Mouse (Mus musculus) splenic B cell, adult 2 months (primary cell): ENCODE results near the gene Pdk2.

Source experiments
- DNase-seq: peaks from one replicate; pipeline ENCODE4 v3.0.0-alpha.2; 2011; ENCODE audit warnings: low read depth, low spot score
- H3K27me3 ChIP-seq: 2 replicates; pipeline ENCODE4 v1.6.1; 2012; ENCODE audit warnings: mild to moderate bottlenecking, low read length, moderate library complexity, mixed read lengths; ENCODE audit not compliant: control insufficient read depth, poor library complexity, insufficient read depth, severe bottlenecking
- H3K36me3 ChIP-seq: 2 replicates; pipeline ENCODE4 v1.6.1; 2012; ENCODE audit warnings: mild to moderate bottlenecking, low read length, moderate library complexity, mixed read lengths; ENCODE audit not compliant: control insufficient read depth, poor library complexity, insufficient read depth, severe bottlenecking

Gene Pdk2

DNA sequence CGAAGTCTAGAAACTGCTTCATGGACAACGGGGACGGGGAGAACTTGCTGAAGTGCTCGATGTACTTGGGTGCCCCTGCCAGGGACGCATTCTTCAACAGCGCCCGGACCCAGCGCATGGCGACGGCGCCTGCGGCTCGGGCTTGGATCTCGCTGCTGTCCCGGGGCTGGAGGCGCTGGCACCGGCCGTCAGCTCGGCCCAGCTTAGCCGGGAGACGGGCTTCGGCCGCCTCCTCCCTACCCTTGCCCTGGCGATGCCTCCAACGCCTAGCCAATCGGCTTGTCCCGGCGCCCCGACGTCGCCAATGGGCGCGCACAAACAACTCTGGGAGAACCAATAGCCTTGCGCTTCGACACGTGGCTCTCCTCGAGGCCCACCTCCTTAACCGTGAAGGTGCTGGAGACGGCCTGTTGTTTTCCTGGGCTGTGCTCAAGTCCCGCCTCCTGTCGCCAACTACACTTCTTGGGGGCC, at the start of gene Pdk2:
Gene Pdk2, minus strand, starts transcription at position 216 of the 471 bp plus-strand sequence.
- Histone ChIP-seq H3K27me3 (no peaks in the 10 kb centered on the region), H3K36me3 (no peaks in the 10 kb centered on the region)
- peak; percentile 95 for DNase-seq

DNA sequence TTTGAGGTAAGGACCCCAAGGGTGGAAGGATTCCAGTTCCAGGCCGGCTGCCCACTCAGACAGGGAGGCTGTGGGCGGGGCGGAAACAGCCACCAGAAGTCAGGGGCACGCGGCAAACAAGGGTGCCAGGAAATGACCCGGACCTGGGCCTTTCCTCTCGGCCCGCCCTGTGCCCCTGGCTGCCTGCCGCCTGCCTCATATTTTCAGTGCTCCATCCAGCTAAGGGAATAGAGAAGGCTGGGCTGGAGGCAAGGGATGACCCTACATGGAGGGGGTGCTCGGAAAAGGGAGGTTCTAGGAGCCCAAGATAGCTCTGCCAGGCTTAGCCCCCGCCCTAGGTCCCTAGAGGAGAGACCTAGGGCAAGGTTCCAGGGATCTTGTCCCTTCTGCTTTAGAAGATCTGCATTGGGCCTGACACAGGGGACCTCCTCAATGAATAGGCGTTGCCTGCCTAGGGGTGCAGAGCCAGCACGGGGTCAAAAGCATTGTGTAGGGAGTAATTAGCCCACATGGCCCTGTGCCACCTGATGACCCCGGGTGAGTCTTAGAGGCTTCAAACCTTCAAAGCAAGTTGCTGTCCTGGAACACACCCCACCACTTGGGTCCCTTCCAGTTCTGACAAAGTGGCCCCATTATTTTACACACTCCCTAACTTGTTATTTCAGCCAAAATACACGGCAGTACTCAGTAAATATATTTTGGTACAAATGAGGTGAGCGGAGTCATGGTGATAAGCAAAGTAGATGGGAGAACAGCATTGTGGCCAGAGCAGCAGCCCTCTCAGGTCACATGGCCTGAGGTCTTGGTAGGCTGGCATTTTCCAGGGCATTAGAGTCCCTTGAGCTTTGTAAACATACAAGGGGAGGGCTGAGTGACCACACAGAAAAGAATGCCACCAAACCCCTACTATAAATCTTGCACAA, 48.0 kb upstream of the Pdk2 start:
- Histone ChIP-seq H3K27me3 (no peaks in the 10 kb centered on the region), H3K36me3 (no peaks in the 10 kb centered on the region)
- no peak for DNase-seq

DNA sequence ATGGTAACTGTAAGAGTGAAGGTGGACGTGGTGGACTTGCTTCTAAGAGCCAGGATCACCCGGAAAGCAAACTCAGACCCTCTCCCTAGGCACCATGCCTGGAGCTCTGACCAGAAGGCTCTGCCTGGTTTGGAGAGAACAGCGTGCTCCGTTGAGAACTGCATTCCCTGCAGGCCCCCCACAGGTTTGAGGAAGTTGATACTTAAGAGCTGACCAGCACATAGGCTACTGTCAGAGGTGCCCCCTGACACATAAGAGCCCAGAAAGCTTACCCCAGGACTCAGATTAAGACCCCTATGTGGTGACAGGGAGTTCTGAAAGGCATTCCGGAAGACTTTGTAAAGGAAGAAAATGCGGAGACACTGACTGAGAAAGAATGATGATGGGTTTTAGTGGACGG, 47.1 kb upstream of the Pdk2 start:
- H3K36me3 ChIP-seq: no peaks in the 10 kb centered on the region
- DNase-seq: no peak
- H3K27me3 ChIP-seq: no peaks in the 10 kb centered on the region

DNA sequence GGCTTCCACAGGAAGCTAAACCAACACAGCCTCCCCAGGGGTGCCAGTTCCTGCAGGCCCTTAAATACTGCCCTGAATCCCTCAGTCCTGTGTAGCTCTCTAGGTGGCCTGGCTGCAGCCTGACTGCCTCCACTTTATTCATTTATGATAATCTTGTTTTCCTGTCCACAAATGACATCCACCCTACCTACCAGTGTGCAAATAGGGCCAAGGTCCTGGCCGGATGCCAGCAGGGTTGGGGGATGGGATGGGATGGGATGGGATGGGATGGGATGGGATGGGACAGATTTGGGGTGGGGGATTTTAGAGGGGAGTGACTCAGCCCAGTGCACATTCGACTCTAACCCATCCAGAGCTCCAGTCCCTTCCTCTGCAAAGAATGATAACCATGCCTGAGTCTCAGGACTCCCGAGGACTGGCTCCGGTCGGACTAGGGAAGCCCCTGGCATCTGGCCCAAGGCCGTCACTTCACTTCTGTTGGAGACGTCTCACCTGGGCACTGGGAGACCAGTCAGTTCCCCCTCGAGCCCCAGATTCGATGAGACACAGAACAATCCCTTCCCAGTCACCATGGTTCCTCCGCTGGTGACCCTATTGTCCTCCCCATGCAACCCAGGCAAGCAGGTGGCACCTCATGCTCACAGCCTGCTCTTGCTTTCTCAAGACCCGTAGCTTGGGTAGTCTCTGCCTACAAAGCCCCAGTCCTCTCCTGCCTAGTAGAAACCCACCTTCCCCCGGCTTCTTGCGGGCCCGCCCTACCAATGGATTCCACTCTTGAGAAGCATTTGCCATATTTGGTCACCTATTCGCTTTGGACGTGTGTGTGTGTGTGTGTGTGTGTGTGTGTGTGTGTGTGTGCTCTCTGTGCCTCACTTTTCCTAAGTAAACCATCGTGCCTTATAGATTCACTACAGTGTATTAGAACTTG, 46.4 kb upstream of the Pdk2 start:
- DNase-seq: no peak
- H3K36me3 ChIP-seq: no peaks in the 10 kb centered on the region

DNA sequence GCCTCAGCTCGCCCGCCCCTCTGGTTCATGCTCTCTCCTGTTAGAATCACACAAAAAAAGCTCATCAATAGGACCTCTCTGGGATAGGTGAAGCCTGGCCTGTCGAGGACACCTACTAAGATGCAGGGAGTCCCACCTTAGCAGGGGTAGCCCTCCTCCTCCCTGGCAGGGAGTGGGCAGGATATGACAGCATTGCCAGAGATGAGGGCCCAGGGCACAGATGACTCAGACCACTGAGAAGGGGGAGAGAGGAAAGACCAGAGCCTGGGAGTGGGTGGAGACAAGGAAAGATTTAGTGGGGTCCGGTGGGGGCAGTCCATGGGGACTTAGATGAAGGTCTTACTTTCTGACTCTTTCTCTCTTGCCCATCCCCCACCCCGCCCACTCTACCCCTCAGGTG, 45.1 kb upstream of the Pdk2 start:
- no peak for DNase-seq
- Histone ChIP-seq H3K36me3 (no peaks in the 10 kb centered on the region), H3K27me3 (no peaks in the 10 kb centered on the region)

More for the DNA sequence above, 46.4 kb upstream of the Pdk2 start:
- H3K27me3 ChIP-seq: no peaks in the 10 kb centered on the region

DNA sequence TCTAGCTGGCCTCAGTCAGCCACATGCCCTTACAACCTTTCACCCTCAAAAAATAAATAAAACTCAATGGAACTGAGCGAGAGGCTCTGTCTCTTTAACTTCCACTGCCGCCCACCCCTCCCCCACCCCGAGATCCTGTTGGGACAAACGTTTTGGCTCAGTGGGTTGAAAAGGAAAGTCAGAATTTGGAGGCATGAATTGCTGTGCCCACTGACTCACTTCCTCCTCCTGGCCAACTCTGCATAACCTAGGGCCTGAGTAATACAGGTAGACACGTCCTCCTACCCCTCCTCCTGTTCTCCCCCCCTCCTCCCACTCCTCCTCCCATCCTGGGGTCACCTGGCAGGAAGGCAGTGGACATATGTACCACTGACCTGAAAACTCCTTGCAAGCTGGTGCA, 44.6 kb upstream of the Pdk2 start:
- H3K36me3 ChIP-seq: no peaks in the 10 kb centered on the region
- no peak for DNase-seq
- no peaks in the 10 kb centered on the region for H3K27me3 ChIP-seq

DNA sequence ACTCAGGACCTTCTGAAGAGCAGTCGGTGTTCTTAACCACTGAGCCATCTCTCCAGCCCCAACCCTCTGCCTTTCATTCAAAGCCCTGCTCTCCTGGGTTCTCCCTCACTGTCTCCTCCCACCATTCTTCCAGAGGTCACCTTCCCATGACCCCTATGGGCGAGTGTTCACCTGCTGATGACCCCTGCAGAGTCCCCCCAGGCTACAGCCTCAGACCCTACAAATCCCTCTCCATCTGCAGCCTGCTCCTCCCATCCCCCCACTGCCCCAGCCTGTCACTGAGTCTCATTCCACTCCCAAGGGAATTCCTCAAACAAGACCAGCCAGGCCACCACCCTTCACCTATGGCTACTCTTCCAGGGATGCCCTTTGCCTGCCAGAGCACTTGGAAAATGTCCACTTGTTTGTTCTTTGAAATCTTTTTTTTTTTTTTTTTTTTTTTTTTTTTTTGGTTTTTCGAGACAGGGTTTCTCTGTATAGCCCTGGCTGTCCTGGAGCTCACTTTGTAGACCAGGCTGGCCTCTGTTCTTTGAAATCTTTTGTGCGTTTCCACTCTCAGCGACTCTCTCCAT, 43.7 kb upstream of the Pdk2 start:
- Histone ChIP-seq H3K27me3 (no peaks in the 10 kb centered on the region), H3K36me3 (no peaks in the 10 kb centered on the region)
- DNase-seq: no peak

DNA sequence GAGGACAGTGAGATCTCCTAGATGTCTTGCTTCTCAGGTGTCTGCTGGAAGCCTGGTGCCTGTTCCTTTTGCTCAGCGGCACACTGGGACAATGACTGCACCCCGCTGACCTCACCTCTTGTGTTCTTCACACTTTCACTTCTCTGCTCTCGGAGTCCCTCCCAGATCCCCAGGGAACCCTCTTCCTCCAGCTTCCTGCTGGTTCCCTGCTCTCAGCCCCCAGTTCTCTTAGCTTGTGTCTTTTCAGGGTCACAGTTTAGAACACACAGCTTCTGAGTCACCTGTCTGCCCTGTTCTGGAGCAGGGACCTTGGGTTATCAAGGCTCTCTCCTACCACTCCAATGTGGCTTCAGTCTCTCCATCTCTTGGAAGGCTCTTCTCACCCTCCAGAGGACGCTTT, 43.0 kb upstream of the Pdk2 start:
- no peak for DNase-seq
- Histone ChIP-seq H3K27me3 (no peaks in the 10 kb centered on the region), H3K36me3 (no peaks in the 10 kb centered on the region)

DNA sequence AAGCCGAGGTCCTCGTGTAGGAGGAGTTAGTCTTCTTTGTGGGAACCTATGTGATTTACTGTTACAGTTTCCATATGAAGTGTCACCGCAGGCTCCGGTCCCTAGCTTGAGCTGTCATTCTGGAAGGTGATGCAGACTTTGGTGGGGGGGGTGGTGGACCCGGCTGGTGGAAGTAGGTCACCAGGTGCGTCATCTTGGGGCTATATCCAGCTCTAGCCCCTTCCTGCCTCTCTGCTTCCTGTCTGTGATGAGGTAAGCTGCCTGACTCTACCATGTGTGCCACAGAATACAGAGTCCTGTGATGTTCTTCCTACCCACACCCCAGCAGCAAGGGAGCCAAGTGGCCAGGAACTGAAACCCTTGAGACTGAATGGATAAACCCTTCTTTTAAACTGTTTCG, 41.7 kb upstream of the Pdk2 start:
- peak; percentile 17 for DNase-seq
- Histone ChIP-seq H3K36me3 (no peaks in the 10 kb centered on the region), H3K27me3 (no peaks in the 10 kb centered on the region)

DNA sequence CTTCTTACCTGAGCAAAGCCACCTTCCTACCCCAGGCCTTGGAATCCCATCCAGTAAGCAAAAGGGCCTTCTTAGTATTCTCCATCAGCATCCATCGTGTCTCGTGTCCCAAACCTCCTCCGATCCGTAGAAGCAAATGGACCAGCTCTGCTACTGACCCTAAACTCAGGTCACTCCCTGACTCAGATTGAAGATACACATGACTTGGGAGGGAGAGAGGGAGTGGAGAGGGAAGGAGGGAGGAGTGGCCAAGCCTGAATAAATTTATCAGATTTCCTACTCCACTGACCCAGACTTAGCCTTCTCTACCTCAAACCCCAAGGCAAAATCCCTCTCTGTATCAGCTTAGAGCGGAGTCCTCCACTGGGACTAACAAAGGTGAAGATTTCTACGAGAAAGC, 39.6 kb upstream of the Pdk2 start:
- DNase-seq: no peak
- Histone ChIP-seq H3K27me3 (no peaks in the 10 kb centered on the region), H3K36me3 (no peaks in the 10 kb centered on the region)

DNA sequence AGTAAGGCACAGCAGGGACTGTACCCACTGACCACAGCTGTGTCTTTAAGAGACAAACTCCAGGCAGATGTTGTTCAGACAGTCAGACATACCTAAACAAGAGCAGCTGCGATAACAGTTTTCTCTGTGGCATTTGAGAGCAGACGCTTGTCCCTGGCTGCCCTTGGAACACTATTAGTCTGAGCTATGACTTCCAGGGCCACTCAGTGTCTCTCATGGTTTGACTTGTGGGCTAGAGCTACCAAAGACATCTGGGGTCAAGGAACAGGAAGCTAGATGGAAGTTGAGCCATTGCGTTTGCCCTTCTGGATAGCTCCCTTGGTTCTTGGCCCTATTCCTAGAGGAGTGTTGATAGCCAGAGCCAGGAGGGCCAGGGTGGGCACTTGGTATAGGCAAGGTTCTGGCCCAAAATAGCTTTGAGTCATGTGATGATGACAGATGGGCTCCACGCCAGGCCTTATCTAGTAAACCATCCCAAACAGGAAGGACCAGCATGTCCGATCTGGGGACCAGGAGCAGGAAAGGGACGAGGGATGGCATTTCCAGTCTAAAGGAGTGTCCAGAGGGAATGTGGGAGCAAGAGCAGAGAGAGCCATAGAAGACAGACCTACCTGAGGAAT, 38.2 kb upstream of the Pdk2 start:
- Histone ChIP-seq H3K36me3 (no peaks in the 10 kb centered on the region), H3K27me3 (no peaks in the 10 kb centered on the region)
- DNase-seq: no peak

DNA sequence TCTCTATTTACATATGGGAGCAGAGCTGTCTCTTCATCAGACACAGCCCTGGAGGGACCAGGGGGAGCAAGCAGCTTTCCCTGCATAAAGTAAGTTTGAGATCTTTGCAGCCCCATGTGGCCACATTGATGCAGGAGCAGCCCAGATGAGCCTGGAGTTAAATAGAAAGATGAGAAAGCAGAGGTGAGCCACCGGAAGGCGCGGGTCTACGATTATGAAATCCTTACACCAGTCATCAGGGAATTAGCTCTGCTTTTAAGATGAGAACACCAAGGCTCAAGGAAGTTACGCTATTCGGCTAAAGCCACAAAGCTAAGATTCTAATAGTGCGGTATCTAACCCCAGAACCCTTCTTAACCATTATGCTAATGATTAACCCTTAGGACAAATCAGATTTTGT, 36.8 kb upstream of the Pdk2 start:
- Histone ChIP-seq H3K27me3 (no peaks in the 10 kb centered on the region), H3K36me3 (no peaks in the 10 kb centered on the region)
- DNase-seq: no peak

DNA sequence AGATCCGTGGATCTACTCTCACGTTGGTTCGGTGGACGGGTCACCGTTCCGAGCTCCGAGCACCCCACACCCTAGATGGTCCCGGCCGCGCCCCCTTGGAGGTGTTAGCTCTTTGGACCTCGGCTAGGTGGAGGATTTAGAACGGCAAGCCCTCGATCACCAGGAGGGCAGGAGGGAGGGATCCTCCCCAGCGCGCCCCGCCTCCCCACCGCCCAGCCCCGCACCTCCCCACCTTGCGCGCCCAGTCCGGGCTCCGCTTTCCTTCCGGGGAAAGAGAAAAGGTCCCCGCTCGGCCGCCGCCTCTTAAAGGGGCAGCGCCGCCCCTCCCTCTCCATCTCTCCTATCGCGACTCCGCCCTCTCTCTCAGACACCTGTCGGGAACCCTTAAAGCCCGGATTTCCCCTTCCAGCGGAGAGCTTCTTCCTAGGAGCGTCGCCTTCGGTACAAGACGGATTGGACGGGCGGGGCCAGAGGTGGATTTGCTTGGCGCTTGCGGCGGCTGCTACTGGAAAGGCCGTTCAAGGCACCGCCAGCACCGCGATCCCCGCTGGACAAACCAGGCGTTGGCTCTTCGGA, 35.5 kb upstream of the Pdk2 start, which contains the start of gene Itga3:
Gene Itga3, minus strand, starts transcription at position 266 of the 576 bp plus-strand sequence.
- DNase-seq: peak; percentile 45
- H3K36me3 ChIP-seq: no peaks in the 10 kb centered on the region
- no peaks in the 10 kb centered on the region for H3K27me3 ChIP-seq

DNA sequence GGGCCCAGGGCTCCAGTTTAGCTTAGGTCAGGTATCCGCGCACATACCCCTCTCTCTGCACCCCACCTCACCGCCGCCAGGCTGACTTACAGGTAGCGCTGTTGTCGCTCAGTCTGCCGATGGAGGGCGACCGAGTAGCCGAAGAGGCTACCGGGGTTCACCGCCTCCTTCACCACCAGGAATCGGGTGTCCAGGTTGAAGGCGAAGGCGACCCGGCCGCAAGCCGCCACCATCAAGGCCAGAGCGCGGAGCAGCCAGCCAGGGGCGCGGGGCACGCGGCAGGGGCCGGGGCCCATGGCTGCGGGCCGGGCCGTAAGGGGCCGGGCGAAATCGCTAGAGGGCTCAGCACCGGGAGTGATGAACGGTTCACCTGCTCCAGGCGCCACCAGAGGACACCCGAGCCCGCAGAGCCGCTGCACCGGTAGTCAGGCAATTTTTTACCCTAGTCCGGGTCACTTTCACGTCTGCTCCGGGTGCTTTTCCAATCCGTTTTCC, 34.9 kb upstream of the Pdk2 start:
- Histone ChIP-seq H3K27me3 (no peaks in the 10 kb centered on the region), H3K36me3 (no peaks in the 10 kb centered on the region)
- peak; percentile 72 for DNase-seq
